Mouse (Mus musculus) hindbrain, postnatal 0 days (tissue): ENCODE results near the gene Serpinf1. TPM values are rescaled to one million over a fixed set of nuclear protein-coding genes. Genes with fewer than 3 reads are reported as not detected.
A peak's percentile ranks its signal among the peaks of the same experiment; 100 is the strongest.

ENCODE experiments used
- ATAC-seq: fragments of 200-750 bp; cut with Nextera tagmentation; 2 replicates; pipeline ENCODE4 v1.8.0; 2017; ENCODE audit warnings: mild to moderate bottlenecking, moderate TSS enrichment, moderate library complexity
- DNase-seq: peaks from one replicate; pipeline ENCODE4 v3.0.0-alpha.2; 2015; ENCODE audit warnings: low spot score
- H3K27ac ChIP-seq: fragments of 300-500 bp; sonication (generic); 2 replicates; pipeline ENCODE4 v1.5.1; 2014; ENCODE audit warnings: mild to moderate bottlenecking
- H3K27me3 ChIP-seq: fragments of 300-500 bp; sonication (generic); 2 replicates; pipeline ENCODE4 v1.6.1; 2014; ENCODE audit warnings: low read length, mixed read lengths; ENCODE audit not compliant: insufficient read depth
- H3K36me3 ChIP-seq: fragments of 300-500 bp; sonication (generic); 2 replicates; pipeline ENCODE4 v1.6.1; 2014; ENCODE audit warnings: low read length, mixed read lengths; ENCODE audit not compliant: insufficient read depth
- H3K4me1 ChIP-seq: fragments of 300-500 bp; sonication (generic); 2 replicates; pipeline ENCODE4 v1.6.1; 2014; ENCODE audit warnings: antibody characterized with exemption, low read length, mixed read lengths; ENCODE audit not compliant: insufficient read depth
- H3K4me2 ChIP-seq: fragments of 300-500 bp; sonication (generic); 2 replicates; pipeline ENCODE4 v1.6.1; 2014; ENCODE audit warnings: low read depth, mild to moderate bottlenecking, low read length, moderate library complexity, mixed read lengths
- H3K4me3 ChIP-seq: fragments of 300-500 bp; sonication (generic); 2 replicates; pipeline ENCODE4 v1.5.1; 2014; ENCODE audit warnings: low read length
- H3K9ac ChIP-seq: fragments of 300-500 bp; sonication (generic); replicated peaks from 2 replicates; pipeline ENCODE4 v1.6.1; 2014; ENCODE audit warnings: mild to moderate bottlenecking, low read length, moderate library complexity, mixed read lengths
- H3K9me3 ChIP-seq: fragments of 300-500 bp; sonication (generic); 2 replicates; pipeline ENCODE4 v1.6.1; 2016; ENCODE audit warnings: low read length, mixed read lengths
- CTCF ChIP-seq: IDR thresholded peaks from 2 replicates; pipeline ENCODE4 v1.5.1; 2016; ENCODE audit warnings: antibody characterized with exemption, control low read depth, low read depth
- WGBS: fragments of 180-500 bp; shearing (Covaris S2); extraction: QIAGEN DNeasy Blood & Tissue Kit; methylation state at CpG from one replicate; pipeline ENCODE4 v1.1.7; 2014; 5-methylcytosine and 5-hydroxymethylcytosine counted together
- polyA plus RNA-seq: library from polyadenylated mRNA; unstranded; fragments of >200 nt; fragmentation: Nextera tagmentation; extraction: Ambion mirVana; gene quantifications from 2 replicates; pipeline ENCODE4 v1.2.1, GENCODE M21; 2015
- total RNA-seq: library from RNA; depleted of rRNA; stranded (reverse); fragments of >200 nt; gene quantifications from 2 replicates; pipeline ENCODE4 v1.2.3, GENCODE M21; 2014

The Serpinf1 gene
- total and polyA plus RNA-seq, 2 experiments from 2014 or later = 47.1 to 57.6 TPM

GRCm38 (mm10) chr11:75415096-75415495 lies 7.4 kb downstream of the Serpinf1 start:
- H3K27ac ChIP-seq = no peak overlapping the region
- H3K4me2 ChIP-seq = no peak overlapping the region
- no peak for TF ChIP-seq CTCF
- H3K27me3 ChIP-seq = no peaks in the 10 kb centered on the region
- no peak overlapping the region for H3K4me3 ChIP-seq
- H3K9ac ChIP-seq = no peak overlapping the region
- H3K36me3 ChIP-seq = no peaks in the 10 kb centered on the region
- DNase-seq = peak; percentile 12
- WGBS = 32% methylated on average over 7 of the region's 7 CpGs
- no peaks in the 10 kb centered on the region for H3K9me3 ChIP-seq
- no peaks in the 10 kb centered on the region for H3K4me1 ChIP-seq
- 0 out of 2 replicates have a peak, but pooled peaks have one; percentile 40 for ATAC-seq

GRCm38 (mm10) chr11:75410591-75410990 lies 11.9 kb downstream of the Serpinf1 start:
- DNase-seq (no peak), ATAC-seq (no peak)
- H3K27ac ChIP-seq = no peak overlapping the region
- no peaks in the 10 kb centered on the region for H3K9me3 ChIP-seq
- no peak for TF ChIP-seq CTCF
- H3K36me3 ChIP-seq = no peaks in the 10 kb centered on the region
- H3K4me2 ChIP-seq = no peak overlapping the region
- WGBS = 93% methylated on average over 7 of the region's 7 CpGs
- H3K4me1 ChIP-seq = no peaks in the 10 kb centered on the region
- H3K9ac ChIP-seq = no peak overlapping the region
- no peaks in the 10 kb centered on the region for H3K27me3 ChIP-seq
- H3K4me3 ChIP-seq = no peak overlapping the region

DNA sequence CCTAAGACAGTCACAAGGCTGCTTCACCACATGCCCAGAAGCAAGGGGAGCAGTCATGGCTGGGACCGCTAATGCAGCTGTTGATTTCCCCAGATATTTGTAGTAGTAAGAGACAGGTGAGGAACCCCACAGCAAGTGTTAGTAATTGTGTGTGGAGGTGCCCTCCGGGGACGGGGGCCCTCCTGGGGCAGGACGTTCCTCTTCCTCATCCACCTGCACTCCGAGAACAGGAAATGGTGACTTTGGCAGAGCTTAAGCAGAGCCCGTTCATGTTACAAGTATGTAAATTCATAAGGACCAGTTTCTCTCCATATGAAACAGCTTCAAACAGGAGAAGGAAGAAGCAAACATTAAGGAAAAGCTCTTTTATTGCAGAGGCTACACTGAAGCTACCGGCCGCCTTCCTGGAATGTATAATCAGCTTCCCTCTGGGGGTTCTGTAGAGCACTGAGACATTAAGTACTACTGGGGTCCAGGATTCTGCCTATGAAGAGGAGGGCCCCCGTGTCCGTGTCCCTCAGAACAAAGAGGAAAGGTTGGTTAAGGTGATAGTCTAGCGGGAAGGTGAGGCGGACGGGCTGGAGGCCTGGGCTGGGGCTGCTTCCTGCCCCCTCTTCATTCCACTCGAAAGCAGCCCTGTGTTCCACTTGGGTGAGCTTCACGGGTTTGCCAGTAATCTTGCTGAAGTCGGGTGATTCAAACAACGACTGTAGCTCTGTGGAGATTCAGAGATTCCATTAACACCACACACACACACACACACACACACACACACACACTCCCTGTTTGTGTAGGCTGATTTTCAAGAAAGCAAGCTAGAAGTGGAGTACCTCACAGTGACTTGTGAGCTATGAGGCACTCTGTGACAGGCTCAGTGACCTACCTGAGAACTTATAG lies 12.6 kb downstream of the Serpinf1 start:
- Histone ChIP-seq H3K36me3 (no peaks in the 10 kb centered on the region), H3K4me3 (no peak overlapping the region), H3K9ac (no peak overlapping the region), H3K9me3 (no peaks in the 10 kb centered on the region), H3K27ac (no peak overlapping the region), H3K27me3 (no peaks in the 10 kb centered on the region), H3K4me1 (no peaks in the 10 kb centered on the region), H3K4me2 (no peak overlapping the region)
- no peak for DNase-seq
- ATAC-seq = no peak
- WGBS = 72% methylated on average over 17 of the region's 17 CpGs
- no peak for TF ChIP-seq CTCF

DNA sequence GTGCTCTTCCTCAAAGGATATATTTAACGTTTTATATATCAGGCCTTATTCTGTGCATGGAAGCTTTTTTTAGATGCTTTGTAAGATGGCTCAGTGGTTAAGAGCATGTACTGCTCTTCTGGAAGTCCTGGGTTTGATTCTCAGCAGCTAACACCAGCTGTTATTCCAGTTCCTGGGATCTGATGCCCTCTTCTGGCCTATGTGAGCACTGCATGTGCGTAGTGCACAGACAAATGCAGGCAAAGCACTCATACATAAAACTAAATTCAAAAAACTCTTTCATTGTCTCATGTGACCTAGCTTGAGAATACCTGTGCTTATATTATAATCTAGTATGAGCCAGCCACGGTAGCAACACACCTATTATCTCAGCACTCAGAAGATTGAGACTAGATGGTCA lies 15.6 kb downstream of the Serpinf1 start:
- no peak for DNase-seq

DNA sequence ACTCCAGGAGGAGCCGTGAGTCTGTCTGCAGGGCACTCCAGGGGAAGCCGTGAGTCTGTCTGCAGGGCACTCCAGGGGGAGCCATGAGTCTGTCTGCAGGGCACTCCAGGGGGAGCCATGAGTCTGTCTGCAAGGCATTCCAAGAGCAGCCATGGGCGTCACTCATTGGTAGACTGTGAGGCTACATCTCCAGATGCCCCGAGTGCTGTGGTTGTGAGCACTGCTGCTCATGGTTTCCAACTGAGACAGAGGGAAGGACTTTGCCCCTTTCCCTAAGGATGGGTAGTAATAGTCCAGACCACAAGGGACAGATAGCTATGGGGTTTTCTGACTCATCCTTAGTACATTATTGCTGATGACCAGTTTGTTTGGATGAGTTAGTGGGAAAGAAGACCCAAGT lies 16.4 kb downstream of the Serpinf1 start:
- no peak for TF ChIP-seq CTCF
- H3K27ac ChIP-seq = no peak overlapping the region
- no peaks in the 10 kb centered on the region for H3K27me3 ChIP-seq
- no peak for DNase-seq
- H3K9ac ChIP-seq = no peak overlapping the region
- H3K4me2 ChIP-seq = no peak overlapping the region
- H3K4me1 ChIP-seq = no peaks in the 10 kb centered on the region
- H3K4me3 ChIP-seq = no peak overlapping the region
- H3K36me3 ChIP-seq = no peaks in the 10 kb centered on the region
- no peaks in the 10 kb centered on the region for H3K9me3 ChIP-seq
- ATAC-seq = no peak
- WGBS = 63% methylated on average over 4 of the region's 4 CpGs

More for the DNA sequence above, 15.6 kb downstream of the Serpinf1 start:
- Histone ChIP-seq H3K4me1 (no peaks in the 10 kb centered on the region), H3K4me2 (no peak overlapping the region), H3K27ac (no peak overlapping the region), H3K4me3 (no peak overlapping the region), H3K9me3 (no peaks in the 10 kb centered on the region), H3K36me3 (no peaks in the 10 kb centered on the region), H3K9ac (no peak overlapping the region), H3K27me3 (no peaks in the 10 kb centered on the region)
- peak; percentile 65 for TF ChIP-seq CTCF
- ATAC-seq = no peak
- 44% methylated on average over 3 of the region's 3 CpGs for WGBS

DNA sequence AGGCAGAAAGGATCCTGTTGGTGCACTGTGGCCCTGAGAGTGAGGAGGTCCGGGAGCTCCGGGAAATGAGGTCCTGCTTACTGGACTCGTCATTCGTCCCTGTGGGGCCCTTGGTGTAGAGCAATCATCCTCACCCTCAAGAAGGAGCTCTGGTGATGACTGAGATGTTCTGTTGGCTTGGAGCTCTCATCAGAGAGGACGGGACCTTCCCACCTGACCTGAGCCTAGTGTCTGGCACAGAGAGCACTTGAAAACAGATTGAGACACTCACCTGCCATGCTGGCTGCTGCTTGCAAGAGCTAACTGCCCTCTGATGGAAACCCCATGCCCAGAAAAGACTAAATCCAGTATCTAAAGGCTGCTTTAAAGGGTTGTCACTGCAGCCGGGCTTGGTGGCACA lies 17.7 kb downstream of the Serpinf1 start:
- Histone ChIP-seq H3K4me2 (no peak overlapping the region), H3K4me1 (no peaks in the 10 kb centered on the region), H3K27me3 (no peaks in the 10 kb centered on the region), H3K27ac (no peak overlapping the region), H3K4me3 (no peak overlapping the region), H3K9me3 (no peaks in the 10 kb centered on the region), H3K9ac (no peak overlapping the region), H3K36me3 (no peaks in the 10 kb centered on the region)
- DNase-seq (no peak), ATAC-seq (no peak)
- TF ChIP-seq CTCF = no peak
- WGBS = 92% methylated on average over 6 of the region's 6 CpGs
